Mouse (Mus musculus) heart, embryonic 13.5 days (tissue): ENCODE results near the gene Zap70. TPM values are rescaled to one million over a fixed set of nuclear protein-coding genes. Genes with fewer than 3 reads are reported as not detected.
A peak's percentile ranks its signal among the peaks of the same experiment; 100 is the strongest.

Source experiments
- ATAC-seq: fragments of 200-750 bp; cut with Nextera tagmentation; 2 replicates; pipeline ENCODE4 v1.8.0; 2017; ENCODE audit warnings: moderate TSS enrichment; ENCODE audit not compliant: insufficient number of reproducible peaks, low FRiP score, low TSS enrichment; ENCODE audit errors: extremely low read depth
- H3K27ac ChIP-seq: fragments of 300-500 bp; sonication (generic); replicated peaks from 2 replicates; pipeline ENCODE4 v1.5.1; 2015; ENCODE audit warnings: moderate library complexity, mild to moderate bottlenecking, inconsistent platforms
- H3K27me3 ChIP-seq: fragments of 300-500 bp; sonication (generic); replicated peaks from 2 replicates; pipeline ENCODE4 v1.6.1; 2015; ENCODE audit warnings: mild to moderate bottlenecking, inconsistent platforms
- H3K36me3 ChIP-seq: fragments of 300-500 bp; sonication (generic); 2 replicates; pipeline ENCODE4 v1.6.1; 2015; ENCODE audit warnings: mild to moderate bottlenecking, inconsistent platforms
- H3K4me1 ChIP-seq: fragments of 300-500 bp; sonication (generic); 2 replicates; pipeline ENCODE4 v1.6.1; 2015; ENCODE audit warnings: inconsistent platforms
- H3K4me2 ChIP-seq: fragments of 300-500 bp; sonication (generic); 2 replicates; pipeline ENCODE4 v1.6.1; 2015; ENCODE audit warnings: inconsistent platforms, mild to moderate bottlenecking, moderate library complexity
- H3K4me3 ChIP-seq: fragments of 300-500 bp; sonication (generic); 2 replicates; pipeline ENCODE4 v1.5.1; 2015; ENCODE audit warnings: moderate library complexity, mild to moderate bottlenecking, inconsistent platforms
- H3K9ac ChIP-seq: fragments of 300-500 bp; sonication (generic); 2 replicates; pipeline ENCODE4 v1.6.1; 2015; ENCODE audit warnings: inconsistent platforms, mild to moderate bottlenecking, moderate library complexity
- H3K9me3 ChIP-seq: fragments of 300-500 bp; sonication (generic); 2 replicates; pipeline ENCODE4 v1.6.1; 2016; ENCODE audit warnings: inconsistent platforms
- WGBS: fragments of 180-500 bp; shearing (Covaris S2); methylation state at CpG from one replicate; pipeline ENCODE4 v1.1.7; 2015; ENCODE audit warnings: mixed read lengths; 5-methylcytosine and 5-hydroxymethylcytosine counted together
- polyA plus RNA-seq: library from polyadenylated mRNA; unstranded; fragments of >200 nt; fragmentation: Nextera tagmentation; extraction: Ambion mirVana; gene quantifications from 2 replicates; pipeline ENCODE4 v1.2.1, GENCODE M21; 2015

Zap70 gene
- polyA plus RNA-seq = 0.31 and 0.34 TPM in 2 replicates

DNA sequence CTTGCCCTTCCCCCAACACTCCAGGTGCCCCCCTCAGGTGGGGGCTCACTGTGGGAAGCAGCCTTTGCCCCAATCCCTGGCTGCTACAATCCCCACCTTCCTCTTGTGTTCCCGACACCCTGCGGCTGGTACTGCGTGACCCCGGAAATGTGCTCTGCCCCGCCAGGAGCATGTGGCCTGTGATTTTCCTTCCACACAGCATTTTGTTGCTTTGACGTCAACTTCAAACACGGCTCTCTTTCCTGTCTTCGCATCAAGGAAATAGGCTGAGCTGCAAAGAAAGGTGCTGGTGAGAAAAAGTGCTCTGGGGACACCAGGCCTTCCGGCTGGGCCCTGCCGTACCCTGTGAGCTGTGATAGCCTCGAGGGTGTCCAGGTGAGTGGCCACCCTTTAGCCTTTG lies at the start of gene Zap70:
TSS of gene Zap70 (plus strand) at position 231 of the 400 bp plus-strand sequence.
- Histone ChIP-seq H3K36me3 (no peaks in the 10 kb centered on the region), H3K9me3 (no peaks in the 10 kb centered on the region), H3K4me3 (no peak within 1 kb of the TSS), H3K27me3 (no peaks in the 10 kb centered on the region), H3K4me1 (peaks cover 2% of the 10 kb centered on the region; the same call in 1 of the 2 replicates), H3K27ac (no peak within 1 kb of the TSS), H3K4me2 (no peak within 1 kb of the TSS), H3K9ac (no peak within 1 kb of the TSS)
- WGBS = 69% methylated on average over 11 of the region's 11 CpGs
- no peak for ATAC-seq

GRCm38 (mm10) chr1:36714311-36714710 lies 47.3 kb upstream of the Zap70 start, which contains the start of gene Actr1b:
Gene Actr1b (minus strand): TSS chr1:36714422.
- H3K4me2 ChIP-seq = no peak within 1 kb of the TSS
- 69% methylated on average over 5 of the region's 5 CpGs for WGBS

GRCm38 (mm10) chr1:36718786-36719185 lies 42.8 kb upstream of the Zap70 start:
- Histone ChIP-seq H3K9ac (no peak overlapping the region), H3K36me3 (no peaks in the 10 kb centered on the region), H3K4me3 (no peak overlapping the region), H3K4me2 (no peak overlapping the region), H3K9me3 (no peaks in the 10 kb centered on the region), H3K4me1 (no peaks in the 10 kb centered on the region), H3K27me3 (0 out of 2 replicates have a peak, but pooled peaks cover 6% of the 10 kb centered on the region), H3K27ac (no peak overlapping the region)
- 69% methylated on average over 1 of the region's 1 CpGs for WGBS
- ATAC-seq = no peak

More at GRCm38 (mm10) chr1:36714311-36714710, 47.3 kb upstream of the Zap70 start, which contains the start of gene Actr1b:
- Histone ChIP-seq H3K27ac (no peak within 1 kb of the TSS), H3K4me3 (no peak within 1 kb of the TSS), H3K9ac (no peak within 1 kb of the TSS), H3K36me3 (no peaks in the 10 kb centered on the region), H3K4me1 (peaks cover 4% of the 10 kb centered on the region; the same call in 1 of the 2 replicates), H3K27me3 (0 out of 2 replicates have a peak, but pooled peaks cover 5% of the 10 kb centered on the region), H3K9me3 (no peaks in the 10 kb centered on the region)
- ATAC-seq = no peak

- H3K9me3 ChIP-seq = no peaks in the 10 kb centered on the region
- H3K27ac ChIP-seq = no peak overlapping the region
- no peak for ATAC-seq
- H3K4me1 ChIP-seq = no peaks in the 10 kb centered on the region
- no peaks in the 10 kb centered on the region for H3K36me3 ChIP-seq
- H3K9ac ChIP-seq = no peak overlapping the region
- H3K4me2 ChIP-seq = no peak overlapping the region
- H3K27me3 ChIP-seq = 0 out of 2 replicates have a peak, but pooled peaks cover 2% of the 10 kb centered on the region
- 66% methylated on average over 16 of the region's 16 CpGs for WGBS
- H3K4me3 ChIP-seq = no peak overlapping the region
Observed at GRCm38 (mm10) chr1:36723146-36724056, 38.2 kb upstream of the Zap70 start.

DNA sequence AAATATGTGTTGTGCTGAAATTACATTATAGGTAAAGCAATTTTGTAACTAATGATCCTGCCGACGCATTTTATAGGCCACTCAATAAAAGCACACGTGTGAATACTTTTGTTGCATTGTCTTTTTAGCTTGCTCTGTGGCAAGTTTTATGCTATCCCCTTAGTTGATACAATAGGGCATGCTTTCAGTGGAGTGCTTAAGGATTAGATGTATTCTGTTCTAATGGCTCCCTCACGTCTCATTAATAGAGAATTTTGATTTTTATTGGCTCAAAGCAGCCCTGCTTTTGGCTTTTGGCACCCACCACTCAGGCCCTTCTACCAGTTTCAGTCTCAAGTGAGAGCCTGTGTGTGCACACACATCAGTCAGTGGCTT lies 37.6 kb upstream of the Zap70 start:
- no peaks in the 10 kb centered on the region for H3K36me3 ChIP-seq
- 0 out of 2 replicates have a peak, but pooled peaks cover 2% of the 10 kb centered on the region for H3K27me3 ChIP-seq
- H3K4me2 ChIP-seq = no peak overlapping the region
- H3K9me3 ChIP-seq = no peaks in the 10 kb centered on the region
- 81% methylated on average over 4 of the region's 4 CpGs for WGBS
- no peak overlapping the region for H3K4me3 ChIP-seq
- ATAC-seq = no peak
- H3K4me1 ChIP-seq = no peaks in the 10 kb centered on the region
- no peak overlapping the region for H3K9ac ChIP-seq
- H3K27ac ChIP-seq = no peak overlapping the region

GRCm38 (mm10) chr1:36737300-36737699 lies 24.3 kb upstream of the Zap70 start:
- no peaks in the 10 kb centered on the region for H3K36me3 ChIP-seq
- no peak overlapping the region for H3K9ac ChIP-seq
- no peaks in the 10 kb centered on the region for H3K4me1 ChIP-seq
- H3K4me2 ChIP-seq = no peak overlapping the region
- no peak overlapping the region for H3K27ac ChIP-seq
- 3% methylated on average over 4 of the region's 4 CpGs for WGBS
- H3K4me3 ChIP-seq = no peak overlapping the region
- peaks cover 16% of the 10 kb centered on the region for H3K27me3 ChIP-seq
- H3K9me3 ChIP-seq = no peaks in the 10 kb centered on the region
- ATAC-seq = no peak

GRCm38 (mm10) chr1:36739231-36739630 lies 22.4 kb upstream of the Zap70 start:
- H3K36me3 ChIP-seq = no peaks in the 10 kb centered on the region
- 63% methylated on average over 5 of the region's 5 CpGs for WGBS

DNA sequence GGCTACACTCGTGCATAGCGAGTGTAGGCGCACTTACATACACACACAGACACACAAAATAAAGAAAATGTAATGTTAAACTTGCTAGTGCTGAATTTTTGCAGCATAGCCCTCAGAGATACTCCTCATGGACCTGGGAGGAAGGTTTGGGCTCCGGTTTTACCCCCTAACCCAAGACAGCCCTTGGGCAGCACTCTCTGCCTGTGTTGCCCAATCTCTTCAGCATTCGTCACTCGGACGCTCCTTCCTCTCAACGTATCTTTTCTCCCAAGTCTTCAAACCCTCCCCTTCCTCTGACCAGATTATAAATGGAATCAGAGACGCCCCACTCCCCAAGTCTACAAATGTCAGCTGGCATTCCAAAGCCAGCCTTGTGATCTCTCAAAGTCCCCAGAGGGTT lies 18.6 kb upstream of the Zap70 start:
- Histone ChIP-seq H3K9ac (no peak overlapping the region), H3K36me3 (no peaks in the 10 kb centered on the region), H3K27me3 (peaks cover 34% of the 10 kb centered on the region), H3K4me1 (0 out of 2 replicates have a peak, but pooled peaks cover 5% of the 10 kb centered on the region), H3K4me2 (no peak overlapping the region), H3K9me3 (no peaks in the 10 kb centered on the region), H3K4me3 (no peak overlapping the region), H3K27ac (no peak overlapping the region)
- no peak for ATAC-seq
- 63% methylated on average over 9 of the region's 9 CpGs for WGBS

More at GRCm38 (mm10) chr1:36739231-36739630, 22.4 kb upstream of the Zap70 start:
- H3K9me3 ChIP-seq = no peaks in the 10 kb centered on the region
- H3K4me2 ChIP-seq = no peak overlapping the region
- no peak overlapping the region for H3K4me3 ChIP-seq
- 0 out of 2 replicates have a peak, but pooled peaks cover 2% of the 10 kb centered on the region for H3K4me1 ChIP-seq
- ATAC-seq = no peak
- no peak overlapping the region for H3K9ac ChIP-seq
- H3K27ac ChIP-seq = no peak overlapping the region
- peaks cover 26% of the 10 kb centered on the region for H3K27me3 ChIP-seq

DNA sequence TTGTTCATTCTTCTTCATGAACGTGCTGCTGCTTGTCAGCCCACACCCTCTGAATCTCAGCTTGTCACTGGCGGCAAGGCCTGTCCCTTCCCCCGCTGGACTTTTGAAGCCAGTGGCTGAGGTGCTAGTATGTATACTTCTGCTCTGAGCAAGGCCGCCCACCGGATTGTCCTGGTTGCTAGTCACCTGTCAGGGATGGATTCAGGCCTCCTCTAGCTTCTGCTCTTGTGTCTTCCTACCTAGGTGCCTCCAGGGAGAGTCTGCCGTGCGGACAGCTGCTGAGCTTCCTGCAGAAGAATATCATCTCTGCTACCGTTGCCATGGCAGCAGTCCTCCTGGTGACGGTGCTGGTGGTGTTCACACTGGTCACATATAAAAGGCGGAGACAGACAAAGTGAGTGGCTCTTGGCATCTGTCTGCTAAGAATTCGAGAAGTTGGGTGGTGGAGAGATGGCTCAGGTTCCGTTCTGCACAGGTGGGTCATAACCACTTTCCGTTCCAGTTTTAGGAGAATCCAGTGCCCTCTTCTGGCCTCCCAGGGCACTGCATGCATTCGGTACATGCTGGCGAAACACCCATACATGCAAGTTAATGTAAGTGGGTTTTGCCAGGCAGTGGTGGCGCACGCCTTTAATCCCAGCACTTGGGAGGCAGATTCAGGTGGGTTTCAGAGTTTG lies 17.2 kb upstream of the Zap70 start:
- 0 out of 2 replicates have a peak, but pooled peaks cover 5% of the 10 kb centered on the region for H3K4me1 ChIP-seq
- no peaks in the 10 kb centered on the region for H3K9me3 ChIP-seq
- no peak overlapping the region for H3K27ac ChIP-seq
- 26% methylated on average over 17 of the region's 17 CpGs for WGBS
- H3K27me3 ChIP-seq = peaks cover 34% of the 10 kb centered on the region
- no peaks in the 10 kb centered on the region for H3K36me3 ChIP-seq
- peak overlapping the region; percentile 30 for H3K4me3 ChIP-seq
- no peak for ATAC-seq
- no peak overlapping the region for H3K9ac ChIP-seq
- H3K4me2 ChIP-seq = peak overlapping the region; percentile 55

DNA sequence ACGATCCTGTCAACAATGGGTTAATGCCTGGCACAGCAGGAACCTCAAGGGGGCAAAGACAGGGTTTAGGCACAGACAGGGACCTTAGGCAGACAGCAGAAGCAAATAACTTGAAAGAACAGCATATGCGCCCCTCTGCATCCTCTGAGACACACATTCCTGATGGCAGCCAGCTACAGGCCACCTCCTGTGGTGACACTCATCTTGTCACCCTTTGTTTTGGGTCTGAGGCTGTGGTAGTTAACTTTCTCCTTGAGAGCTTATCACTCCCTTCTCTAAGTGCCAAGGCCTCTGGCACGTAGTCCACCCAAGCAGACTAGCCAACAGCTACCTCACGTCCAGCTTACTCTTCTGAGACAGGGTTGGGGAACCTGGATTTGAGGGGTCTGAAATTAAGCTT lies 15.9 kb upstream of the Zap70 start:
- H3K27me3 ChIP-seq = peaks cover 26% of the 10 kb centered on the region
- WGBS = 41% methylated on average over 4 of the region's 4 CpGs
- no peak overlapping the region for H3K9ac ChIP-seq
- no peaks in the 10 kb centered on the region for H3K36me3 ChIP-seq
- H3K27ac ChIP-seq = no peak overlapping the region
- 0 out of 2 replicates have a peak, but pooled peaks cover 5% of the 10 kb centered on the region for H3K4me1 ChIP-seq
- H3K4me2 ChIP-seq = no peak overlapping the region
- no peak for ATAC-seq
- no peaks in the 10 kb centered on the region for H3K9me3 ChIP-seq
- no peak overlapping the region for H3K4me3 ChIP-seq

- Histone ChIP-seq H3K4me2 (no peak overlapping the region), H3K9me3 (no peaks in the 10 kb centered on the region), H3K4me3 (no peak overlapping the region), H3K9ac (no peak overlapping the region), H3K27me3 (peaks cover 18% of the 10 kb centered on the region), H3K27ac (no peak overlapping the region), H3K36me3 (no peaks in the 10 kb centered on the region), H3K4me1 (0 out of 2 replicates have a peak, but pooled peaks cover 5% of the 10 kb centered on the region)
- ATAC-seq = no peak
- 40% methylated on average over 15 of the region's 15 CpGs for WGBS
Observed at GRCm38 (mm10) chr1:36746452-36746851, 15.1 kb upstream of the Zap70 start.
